Mouse (Mus musculus): ENCODE data around the gene Hoxa5. TPM values are rescaled to one million over a fixed set of nuclear protein-coding genes. Genes with fewer than 3 reads are reported as not detected.
A peak's percentile ranks its signal among the peaks of the same experiment; 100 is the strongest.

Hoxa5 gene
- total and polyA plus RNA-seq, 2 experiments from 2014 or later, result 81.7 to 108 TPM

DNA sequence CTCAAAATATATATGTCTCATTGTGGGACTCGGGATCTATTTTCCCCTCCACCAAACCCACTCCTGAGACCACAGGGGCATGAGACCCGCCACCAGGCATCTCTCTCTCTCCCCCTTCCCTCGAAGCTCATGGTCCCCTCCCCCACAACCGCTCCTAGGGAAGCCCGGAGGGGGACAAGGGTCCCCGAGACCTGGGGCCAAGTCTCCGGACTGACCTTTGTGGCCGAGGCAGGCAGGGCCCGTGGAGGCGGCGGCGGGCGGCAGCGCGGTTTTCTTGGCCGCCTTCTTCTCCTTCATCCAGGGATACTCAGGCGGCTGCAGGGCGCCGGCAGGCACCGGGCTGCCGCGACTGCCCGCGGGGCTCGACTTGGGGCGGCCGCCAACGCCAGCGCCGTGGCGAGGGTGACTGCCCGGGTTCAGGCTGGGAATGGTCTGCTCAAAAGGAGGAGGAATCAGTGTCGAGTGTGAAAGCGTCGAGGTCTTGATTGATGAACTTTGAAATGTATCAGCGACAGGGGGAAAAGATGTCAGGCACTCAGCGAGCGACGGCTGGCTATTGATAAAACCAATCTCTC, 40.2 kb downstream of the Hoxa5 start:
- WGBS, result under 1% methylated on average over 39 of the region's 39 CpGs
- no peak for TF ChIP-seq CTCF (IDR thresholded peaks at IDR 0.05; ENCODE audit: low read depth)
- ATAC-seq, result no peak
- DNase-seq (ENCODE audit: low spot score), result peak; percentile 44
- Histone ChIP-seq H3K36me3 (ENCODE audit: insufficient read depth, low read length) (no peaks in the 10 kb centered on the region), H3K9me3 (ENCODE audit: low read length) (no peaks in the 10 kb centered on the region), H3K4me2 (ENCODE audit: low read depth, low read length) (peak overlapping the region; percentile 93), H3K27ac (peak overlapping the region; percentile 89), H3K9ac (replicated peaks; ENCODE audit: low read length) (peak overlapping the region; percentile 67), H3K4me1 (ENCODE audit: insufficient read depth, low read length) (no peaks in the 10 kb centered on the region), H3K4me3 (ENCODE audit: low read length) (peak overlapping the region; percentile 46), H3K27me3 (ENCODE audit: insufficient read depth, low read length) (peaks cover 28% of the 10 kb centered on the region; the same call in 1 of the 2 replicates)

DNA sequence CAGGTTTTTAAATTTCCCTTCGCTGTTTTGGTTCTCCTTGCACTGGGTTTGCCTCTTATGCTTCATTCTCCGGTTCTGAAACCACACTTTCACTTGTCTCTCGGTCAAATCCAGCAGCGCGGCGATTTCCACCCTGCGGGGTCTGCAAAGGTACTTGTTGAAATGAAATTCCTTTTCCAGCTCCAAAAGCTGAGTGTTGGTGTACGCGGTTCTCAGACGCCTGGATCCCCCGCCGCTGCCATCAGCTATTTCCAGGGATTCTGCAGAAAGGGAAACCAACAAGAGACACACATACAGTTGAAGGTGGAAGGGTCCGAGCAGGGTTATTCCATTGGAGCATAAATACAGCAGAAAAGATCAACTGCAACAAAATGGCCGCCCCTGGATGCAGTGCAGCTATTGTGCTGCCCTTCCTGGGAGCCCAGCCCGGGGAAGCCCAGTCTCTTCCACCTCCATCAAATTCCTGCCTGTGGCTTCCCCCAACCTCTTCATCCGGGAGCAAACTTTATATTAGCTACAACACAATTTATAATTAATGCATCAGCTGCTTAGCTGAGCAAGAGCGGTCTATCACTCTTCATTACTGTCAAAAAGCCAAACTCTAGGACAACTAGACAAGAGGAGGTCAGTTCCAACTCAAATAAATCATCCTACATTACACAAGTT, 40.9 kb downstream of the Hoxa5 start:
- H3K9ac ChIP-seq (replicated peaks; ENCODE audit: low read length), result peak overlapping the region; percentile 67

DNA sequence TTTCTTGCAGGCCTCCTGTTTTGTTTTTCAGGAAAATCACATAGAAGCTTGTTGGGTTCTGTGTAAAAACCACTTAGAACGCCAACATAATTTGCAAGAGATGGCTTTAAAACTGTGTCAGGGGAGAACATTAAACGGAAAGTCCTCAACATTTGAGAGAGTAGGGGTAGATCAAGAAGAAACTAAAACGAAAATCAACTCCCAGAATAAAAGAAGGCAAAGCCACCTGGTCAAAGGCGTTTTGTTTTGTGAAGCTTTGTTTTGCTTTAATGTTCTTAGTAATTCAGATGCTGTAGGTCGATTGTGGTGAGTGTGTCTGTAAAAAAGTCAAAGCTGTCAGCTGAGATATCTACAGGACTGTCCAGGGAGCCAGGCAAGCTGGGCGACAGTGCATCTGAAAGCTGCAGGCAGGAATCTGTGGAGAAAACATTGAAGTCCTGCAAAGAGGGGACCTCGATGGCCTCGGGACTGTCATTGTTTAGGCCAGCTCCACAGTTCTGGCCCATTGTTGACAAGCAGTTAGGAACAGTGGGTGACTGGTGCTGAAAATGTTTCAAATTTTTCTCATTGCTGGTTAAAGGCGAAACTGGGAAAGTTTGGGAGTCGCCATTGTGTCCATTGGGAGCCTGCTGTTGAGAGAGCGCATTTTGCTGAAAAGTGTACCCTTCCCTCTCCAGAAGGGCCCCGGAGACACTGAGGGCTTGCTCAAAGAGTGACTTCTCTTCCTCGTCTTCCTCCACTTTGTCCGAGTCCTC, 41.6 kb downstream of the Hoxa5 start:
- peaks cover 39% of the 10 kb centered on the region; the same call in 1 of the 2 replicates for H3K27me3 ChIP-seq (ENCODE audit: insufficient read depth, low read length)

More for the DNA sequence above, 40.9 kb downstream of the Hoxa5 start:
- ATAC-seq (no peak), DNase-seq (ENCODE audit: low spot score) (peak; percentile 67)
- Histone ChIP-seq H3K27me3 (ENCODE audit: insufficient read depth, low read length) (peaks cover 33% of the 10 kb centered on the region; the same call in 1 of the 2 replicates), H3K4me3 (ENCODE audit: low read length) (peak overlapping the region; percentile 46), H3K4me1 (ENCODE audit: insufficient read depth, low read length) (no peaks in the 10 kb centered on the region), H3K9me3 (ENCODE audit: low read length) (no peaks in the 10 kb centered on the region), H3K36me3 (ENCODE audit: insufficient read depth, low read length) (no peaks in the 10 kb centered on the region), H3K4me2 (ENCODE audit: low read depth, low read length) (peak overlapping the region; percentile 93), H3K27ac (peak overlapping the region; percentile 89)
- no peak for TF ChIP-seq CTCF (IDR thresholded peaks at IDR 0.05; ENCODE audit: low read depth)
- WGBS, result 3% methylated on average over 17 of the region's 17 CpGs

DNA sequence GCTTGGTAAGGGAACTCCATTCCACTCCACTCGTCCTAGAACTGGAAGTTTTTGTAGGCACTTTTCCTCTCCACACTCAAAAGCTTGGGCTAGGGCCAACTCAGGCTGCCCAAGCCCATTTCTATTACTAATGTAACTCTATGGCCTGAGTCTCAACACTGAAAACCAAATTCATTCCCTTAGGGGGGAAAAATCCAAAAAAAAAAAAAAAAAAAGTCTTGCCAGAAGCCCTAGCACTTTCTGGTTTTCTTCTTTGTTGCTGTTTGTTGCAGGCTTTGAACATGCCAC, 42.4 kb downstream of the Hoxa5 start:
- Histone ChIP-seq H3K27me3 (ENCODE audit: insufficient read depth, low read length) (peaks cover 40% of the 10 kb centered on the region), H3K4me3 (ENCODE audit: low read length) (peak overlapping the region; percentile 67), H3K4me2 (ENCODE audit: low read depth, low read length) (peak overlapping the region; percentile 93), H3K4me1 (ENCODE audit: insufficient read depth, low read length) (no peaks in the 10 kb centered on the region), H3K9me3 (ENCODE audit: low read length) (no peaks in the 10 kb centered on the region), H3K9ac (replicated peaks; ENCODE audit: low read length) (peak overlapping the region; percentile 39; the same call in 1 of the 2 replicates), H3K36me3 (ENCODE audit: insufficient read depth, low read length) (no peaks in the 10 kb centered on the region), H3K27ac (peak overlapping the region; percentile 42; the same call in 1 of the 2 replicates)
- 13% methylated on average over 1 of the region's 1 CpGs for WGBS
- ATAC-seq (no peak), DNase-seq (ENCODE audit: low spot score) (peak; percentile 45)
- no peak for TF ChIP-seq CTCF (IDR thresholded peaks at IDR 0.05; ENCODE audit: low read depth)

More for the DNA sequence above, 41.6 kb downstream of the Hoxa5 start:
- 4% methylated on average over 14 of the region's 14 CpGs for WGBS
- Histone ChIP-seq H3K36me3 (ENCODE audit: insufficient read depth, low read length) (no peaks in the 10 kb centered on the region), H3K4me3 (ENCODE audit: low read length) (peak overlapping the region; percentile 46), H3K9ac (replicated peaks; ENCODE audit: low read length) (peak overlapping the region; percentile 67), H3K9me3 (ENCODE audit: low read length) (no peaks in the 10 kb centered on the region), H3K27ac (peak overlapping the region; percentile 89), H3K4me1 (ENCODE audit: insufficient read depth, low read length) (no peaks in the 10 kb centered on the region), H3K4me2 (ENCODE audit: low read depth, low read length) (peak overlapping the region; percentile 93)
- ATAC-seq, result no peak
- DNase-seq (ENCODE audit: low spot score), result peak; percentile 28
- no peak for TF ChIP-seq CTCF (IDR thresholded peaks at IDR 0.05; ENCODE audit: low read depth)

DNA sequence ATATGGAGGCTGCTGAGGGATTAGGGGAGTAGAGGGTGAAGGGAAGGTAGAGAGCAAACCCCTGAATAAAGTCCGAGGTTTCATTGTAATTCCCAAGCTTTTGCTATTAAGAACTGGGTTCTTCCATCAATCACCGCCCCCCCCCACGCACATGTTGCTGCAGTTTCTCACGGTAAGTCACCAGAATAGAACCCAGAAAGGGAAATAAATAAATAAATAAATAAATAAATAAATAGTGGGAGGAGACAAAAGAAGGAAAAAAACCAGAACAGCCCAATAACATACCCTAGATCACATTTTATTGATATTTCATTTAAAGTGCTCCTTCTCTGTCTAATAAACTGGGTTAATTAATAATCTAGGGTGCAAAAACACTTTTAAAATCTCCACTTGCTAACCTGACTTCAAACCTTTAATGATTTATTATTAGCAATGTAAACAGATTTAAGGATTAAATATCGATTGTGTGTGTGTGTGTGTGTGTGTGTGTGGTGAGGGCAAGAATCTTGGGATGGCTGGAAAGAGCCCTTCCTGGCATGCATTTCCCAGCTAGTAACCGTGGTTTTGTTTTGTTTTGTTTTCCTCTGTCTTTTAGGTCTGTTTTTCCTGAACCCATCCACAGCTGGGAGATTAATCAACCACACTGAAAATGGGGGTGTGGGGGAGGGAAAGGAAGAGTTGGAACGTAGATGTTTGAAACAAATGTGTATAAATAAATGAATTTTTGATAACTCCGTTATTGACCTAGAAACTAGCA, 42.9 kb downstream of the Hoxa5 start:
- peak; percentile 4 for DNase-seq (ENCODE audit: low spot score)
- no peaks in the 10 kb centered on the region for H3K36me3 ChIP-seq (ENCODE audit: insufficient read depth, low read length)
- peak overlapping the region; percentile 67 for H3K4me3 ChIP-seq (ENCODE audit: low read length)
- H3K4me1 ChIP-seq (ENCODE audit: insufficient read depth, low read length), result no peaks in the 10 kb centered on the region
- no peaks in the 10 kb centered on the region for H3K9me3 ChIP-seq (ENCODE audit: low read length)
- WGBS, result 7% methylated on average over 8 of the region's 8 CpGs
- peak overlapping the region; percentile 39; the same call in 1 of the 2 replicates for H3K9ac ChIP-seq (replicated peaks; ENCODE audit: low read length)
- peaks cover 42% of the 10 kb centered on the region for H3K27me3 ChIP-seq (ENCODE audit: insufficient read depth, low read length)
- TF ChIP-seq CTCF (IDR thresholded peaks at IDR 0.05; ENCODE audit: low read depth), result no peak
- no peak for ATAC-seq
- peak overlapping the region; percentile 93 for H3K4me2 ChIP-seq (ENCODE audit: low read depth, low read length)
- H3K27ac ChIP-seq, result peak overlapping the region; percentile 71
